Mouse (Mus musculus): ENCODE data around the gene Efcab2.

GRCm38 (mm10) chr1:178405951-178406711 lies at the start of gene Efcab2:
- TF ChIP-seq CTCF (IDR thresholded peaks at IDR 0.05; ENCODE audit: extremely low read depth, insufficient read depth, insufficient read length, insufficient replicate concordance) (peak; percentile 30; the same call in 1 of the 2 replicates), POLR2A (IDR thresholded peaks at IDR 0.05; ENCODE audit: low read depth, low read length) (peak; percentile 73)
